Mouse (Mus musculus) ES-E14 (cell line): ENCODE data around the gene Otof. TPM values are rescaled to one million over a fixed set of nuclear protein-coding genes. Genes with fewer than 3 reads are reported as not detected.
A peak's percentile ranks its signal among the peaks of the same experiment; 100 is the strongest.

Source experiments
- DNase-seq: peaks from one replicate; pipeline ENCODE4 v3.0.0-alpha.2; 2013; ENCODE audit warnings: low read depth, low spot score
- H3K27ac ChIP-seq: 2 replicates; pipeline ENCODE4 v1.5.1; 2012; ENCODE audit warnings: low read depth, mild to moderate bottlenecking, low read length, moderate library complexity, mixed read lengths; ENCODE audit not compliant: poor library complexity, insufficient read depth, severe bottlenecking
- H3K36me3 ChIP-seq: 2 replicates; pipeline ENCODE4 v1.6.1; 2012; ENCODE audit warnings: mild to moderate bottlenecking, low read length, moderate library complexity, mixed read lengths; ENCODE audit not compliant: control insufficient read depth, poor library complexity, insufficient read depth, severe bottlenecking
- H3K4me1 ChIP-seq, 2 experiments: fragments of 150-350 bp in 1 of 2; sonication (generic) in 1 of 2; 2 replicates each; pipeline ENCODE4 v1.6.1; 2012; ENCODE audit warnings: low read length in 2 of 2, mild to moderate bottlenecking in 1 of 2, mixed read lengths in 1 of 2; ENCODE audit not compliant: control insufficient read depth in 2 of 2, insufficient read depth in 2 of 2, poor library complexity in 1 of 2
- H3K4me3 ChIP-seq, 2 experiments: fragments of 150-350 bp in 1 of 2; sonication (generic) in 1 of 2; 2 replicates each; pipeline ENCODE4 v1.5.1; 2012; ENCODE audit warnings: low read length in 2 of 2, low read depth in 1 of 2, mild to moderate bottlenecking in 1 of 2, mixed read lengths in 1 of 2; ENCODE audit not compliant: insufficient read depth in 1 of 2, poor library complexity in 1 of 2, severe bottlenecking in 1 of 2
- H3K9ac ChIP-seq: 2 replicates; pipeline ENCODE4 v1.6.1; 2012; ENCODE audit warnings: low read depth, mild to moderate bottlenecking, low read length, mixed read lengths; ENCODE audit not compliant: poor library complexity, insufficient read depth, severe bottlenecking
- H3K9me3 ChIP-seq: fragments of 150-350 bp; sonication (generic); 2 replicates; pipeline ENCODE4 v1.6.1; 2012; ENCODE audit warnings: low read depth, mild to moderate bottlenecking, low read length; ENCODE audit not compliant: control insufficient read depth, insufficient read depth
- CHD2 ChIP-seq: IDR thresholded peaks from 2 replicates; pipeline ENCODE4 v1.6.1; 2014; ENCODE audit warnings: mild to moderate bottlenecking, low read depth, low read length, inconsistent platforms
- HCFC1 ChIP-seq: IDR thresholded peaks from 2 replicates; pipeline ENCODE4 v1.6.1; 2012; ENCODE audit warnings: low read length, inconsistent platforms, borderline replicate concordance; ENCODE audit not compliant: insufficient read depth
- MAFK ChIP-seq: IDR thresholded peaks from 2 replicates; pipeline ENCODE4 v1.6.1; 2014; ENCODE audit warnings: mild to moderate bottlenecking, low read depth, low read length, inconsistent platforms; ENCODE audit not compliant: insufficient read depth
- ZC3H11A ChIP-seq: IDR thresholded peaks from 2 replicates; pipeline ENCODE4 v1.6.1; 2012; ENCODE audit warnings: low read depth, mild to moderate bottlenecking, inconsistent platforms, low read length, borderline replicate concordance
- ZNF384 ChIP-seq: IDR thresholded peaks from 2 replicates; pipeline ENCODE4 v1.6.1; 2012; ENCODE audit warnings: low read depth, low read length, inconsistent platforms
- in situ Hi-C, 2 experiments: fragments of 600-800 bp; cut with MboI; formaldehyde crosslinking; loops; one replicate each; pipeline ENCODE4 v1.15.1; 2025; ENCODE audit warnings: low sequenced_read_pairs in 2 of 2, inconsistent platforms in 1 of 2; ENCODE audit not compliant: unreplicated experiment in 2 of 2
- total RNA-seq: library from RNA; depleted of rRNA; stranded (reverse); fragments of 300-350 nt; gene quantifications from 2 replicates; pipeline ENCODE4 v1.2.3, GENCODE M21; 2012

The Otof gene
- total RNA-seq, 1 experiment = 0.18 TPM

DNA sequence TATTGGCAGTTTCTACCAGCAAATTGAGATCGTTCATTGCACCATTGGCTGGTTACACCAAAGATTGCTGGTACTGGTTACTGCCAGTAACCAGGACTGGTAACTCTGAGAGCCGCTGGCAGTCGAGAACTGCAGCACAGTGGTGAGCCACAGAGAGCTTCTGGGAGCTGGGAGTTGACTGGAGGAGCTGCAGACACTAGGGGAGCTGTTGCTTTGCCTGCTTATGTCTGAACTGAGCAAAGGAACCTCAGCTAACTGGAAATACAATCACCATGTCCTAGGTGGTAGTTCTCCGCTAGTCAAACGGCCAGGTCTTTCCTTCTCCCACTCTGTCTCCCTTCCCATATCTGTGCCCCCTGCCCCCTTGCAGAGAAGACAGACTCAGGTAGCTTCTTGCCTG, 19.5 kb downstream of the Otof start:
- Histone ChIP-seq H3K9me3 (no peaks in the 10 kb centered on the region), H3K36me3 (no peaks in the 10 kb centered on the region), H3K27ac (no peak overlapping the region), H3K4me1 (0 out of 4 replicates have a peak, but pooled peaks cover 0 to 3% of the 10 kb centered on the region in 2 experiments), H3K4me3 (no peak overlapping the region), H3K9ac (no peak overlapping the region)
- TF ChIP-seq MAFK (no peak), ZC3H11A (no peak), HCFC1 (no peak)
- in situ Hi-C loops = no loop called here
- no peak for DNase-seq

DNA sequence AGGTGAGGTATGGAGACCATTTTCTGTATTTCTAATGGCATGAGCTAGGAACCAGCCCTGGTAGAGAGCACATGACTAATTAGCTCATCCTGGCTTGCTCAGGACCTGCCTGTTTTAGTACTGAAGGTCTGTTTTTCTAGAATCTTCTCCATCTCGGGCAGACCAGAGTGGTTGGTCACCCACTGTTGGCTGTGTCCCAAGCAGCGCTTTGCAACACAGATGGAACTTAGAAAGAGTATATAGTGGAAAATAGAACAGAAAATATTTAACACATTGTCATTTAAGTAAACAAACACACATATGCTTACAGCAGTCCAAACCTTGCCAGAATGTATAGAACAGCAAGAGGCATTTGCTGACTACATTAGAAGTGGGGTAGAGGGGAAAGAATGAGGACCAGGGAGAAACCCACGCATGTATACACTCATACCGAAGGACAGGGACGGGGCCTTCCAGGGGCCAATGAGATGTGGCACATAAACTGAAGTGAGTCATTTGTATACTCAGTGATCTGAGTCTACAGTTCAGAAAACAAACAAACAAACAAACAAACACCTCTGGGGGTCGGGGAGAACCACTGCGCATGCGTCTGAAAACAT, 21.3 kb downstream of the Otof start:
- TF ChIP-seq MAFK (no peak), ZNF384 (no peak), CHD2 (no peak), HCFC1 (no peak), ZC3H11A (no peak)
- no peak for DNase-seq
- Histone ChIP-seq H3K9me3 (no peaks in the 10 kb centered on the region), H3K4me3 (no peak overlapping the region), H3K27ac (no peak overlapping the region), H3K36me3 (no peaks in the 10 kb centered on the region), H3K9ac (no peak overlapping the region), H3K4me1 (no peaks in the 10 kb centered on the region)
- in situ Hi-C loops = no loop called here

DNA sequence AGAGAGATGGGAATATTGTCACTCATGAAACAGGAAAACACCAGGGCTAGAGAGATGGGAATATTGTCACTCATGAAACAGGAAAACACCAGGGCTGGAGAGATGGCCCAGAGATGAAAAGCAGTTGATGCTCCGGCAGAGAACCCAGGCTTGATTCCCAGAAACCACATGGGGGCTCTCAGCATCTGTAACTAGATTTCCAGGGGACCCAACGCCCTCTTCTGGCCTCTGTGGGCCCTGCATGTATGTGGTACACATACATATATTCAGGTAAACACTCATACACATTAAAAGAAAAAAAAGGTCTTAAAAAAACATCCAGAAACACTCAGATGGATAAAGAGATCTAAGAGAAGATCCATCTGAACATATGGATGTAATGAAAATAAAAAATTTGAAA, 22.8 kb downstream of the Otof start:
- Histone ChIP-seq H3K9ac (no peak overlapping the region), H3K9me3 (no peaks in the 10 kb centered on the region), H3K27ac (no peak overlapping the region), H3K4me1 (no peaks in the 10 kb centered on the region), H3K4me3 (no peak overlapping the region), H3K36me3 (no peaks in the 10 kb centered on the region)
- no peak for DNase-seq
- TF ChIP-seq ZC3H11A = peak; percentile 39; the same call in 1 of the 2 replicates
- TF ChIP-seq MAFK = no peak
- in situ Hi-C loops = no loop called here

DNA sequence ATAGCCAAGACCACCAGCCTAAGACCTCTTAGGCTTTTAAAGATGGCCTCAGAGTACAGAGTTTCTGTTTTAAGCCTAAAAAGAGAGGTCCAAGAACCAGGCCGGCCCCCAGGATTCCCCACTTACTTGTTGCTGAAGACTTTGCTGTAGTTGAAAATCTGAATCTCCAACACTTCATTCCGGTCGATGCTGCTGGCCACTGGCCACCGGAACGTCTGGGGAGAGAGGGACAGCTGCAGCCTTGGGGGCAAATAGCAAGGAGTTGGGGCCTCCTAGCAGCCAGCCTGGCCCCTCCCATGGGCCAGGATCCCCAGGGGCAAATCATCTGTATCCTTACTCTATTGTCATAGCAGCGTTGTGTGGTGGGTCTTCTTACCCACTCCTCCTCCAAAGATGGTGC, 34.3 kb downstream of the Otof start:
- in situ Hi-C loops = no loop called here
- Histone ChIP-seq H3K4me3 (no peak overlapping the region), H3K9me3 (no peaks in the 10 kb centered on the region), H3K9ac (no peak overlapping the region), H3K36me3 (no peaks in the 10 kb centered on the region), H3K27ac (no peak overlapping the region), H3K4me1 (0 out of 4 replicates have a peak, but pooled peaks cover 0 to 5% of the 10 kb centered on the region in 2 experiments)
- TF ChIP-seq ZC3H11A (no peak), ZNF384 (no peak), MAFK (no peak), HCFC1 (no peak), CHD2 (no peak)
- DNase-seq = no peak

DNA sequence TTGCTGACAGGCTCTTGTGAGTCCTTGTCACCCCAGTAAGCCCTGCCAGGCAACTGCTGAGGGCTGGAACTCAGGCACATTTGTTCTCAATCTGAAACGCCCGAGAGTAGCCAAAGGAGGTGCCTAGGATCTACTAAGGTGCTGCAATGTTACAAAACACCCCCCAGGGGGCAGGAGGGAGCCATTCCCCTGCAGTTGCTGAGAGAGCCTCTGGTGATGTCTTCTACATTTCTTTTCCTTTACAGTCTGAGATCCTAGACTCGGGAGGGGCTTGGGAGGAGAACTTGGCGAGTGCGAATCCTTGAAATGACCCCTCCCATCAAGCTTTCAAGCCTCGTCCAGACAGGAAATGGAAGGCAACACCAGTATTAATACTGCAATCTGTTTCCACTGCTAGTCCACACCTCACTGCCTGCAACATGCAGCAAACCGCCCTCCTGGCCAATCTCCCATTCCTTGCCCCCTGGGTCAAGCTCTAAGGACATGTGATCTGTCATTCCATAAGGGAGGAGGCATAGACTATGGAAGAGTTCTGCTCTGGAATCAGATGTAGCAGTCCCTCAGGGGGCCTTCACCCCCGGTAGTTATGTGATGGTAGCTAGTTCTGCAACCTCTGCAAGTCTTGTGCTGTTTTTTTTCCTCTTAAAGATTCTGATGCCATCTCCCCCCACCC, 38.0 kb downstream of the Otof start:
- Histone ChIP-seq H3K9ac (no peak overlapping the region), H3K27ac (no peak overlapping the region), H3K36me3 (no peaks in the 10 kb centered on the region), H3K4me1 (0 out of 4 replicates have a peak, but pooled peaks cover 0 to 2% of the 10 kb centered on the region in 2 experiments), H3K4me3 (no peak overlapping the region), H3K9me3 (no peaks in the 10 kb centered on the region)
- in situ Hi-C loops = loop anchor here in 1 of 2 experiments (5.0 kb wide), 1 partner anchor 214 kb away; no protein-coding TSS in a partner anchor
- DNase-seq = peak; percentile 64
- TF ChIP-seq CHD2 (no peak), ZNF384 (no peak), MAFK (no peak), HCFC1 (no peak), ZC3H11A (peak; percentile 31; the same call in 1 of the 2 replicates)
